Mouse (Mus musculus) liver, adult 2 months (tissue): Measurements from ENCODE around the gene Gm8138. TPM values are rescaled to one million over a fixed set of nuclear protein-coding genes. Genes with fewer than 3 reads are reported as not detected.
"Not testable (repeated sequence)": the region's sequence is repeated elsewhere in the genome, so short reads cannot be mapped to it uniquely, and the experiment has no call there.

ENCODE experiments used
- DNase-seq: peaks from one replicate; pipeline ENCODE4 v3.0.0-alpha.2; 2011; ENCODE audit warnings: low read depth, low spot score; ENCODE audit errors: extremely low read depth
- H3K27ac ChIP-seq: fragments of 200-500 bp; replicated peaks from 2 replicates; pipeline ENCODE4 v1.5.1; 2012; ENCODE audit warnings: low read depth, mild to moderate bottlenecking, control low read depth, inconsistent platforms, low read length; ENCODE audit not compliant: insufficient read depth
- H3K27me3 ChIP-seq: fragments of 200-500 bp; 2 replicates; pipeline ENCODE4 v1.6.1; 2012; ENCODE audit warnings: mild to moderate bottlenecking, moderate library complexity, low read length, inconsistent platforms; ENCODE audit not compliant: control insufficient read depth, insufficient read depth
- H3K36me3 ChIP-seq: fragments of 200-500 bp; 2 replicates; pipeline ENCODE4 v1.6.1; 2012; ENCODE audit warnings: low read length, inconsistent platforms; ENCODE audit not compliant: control insufficient read depth, insufficient read depth
- H3K4me1 ChIP-seq: fragments of 200-500 bp; 2 replicates; pipeline ENCODE4 v1.6.1; 2011; ENCODE audit warnings: low read length; ENCODE audit not compliant: control insufficient read depth, insufficient read depth
- H3K4me3 ChIP-seq: fragments of 200-500 bp; 2 replicates; pipeline ENCODE4 v1.5.1; 2011; ENCODE audit warnings: low read depth, mild to moderate bottlenecking, control low read depth, low read length, moderate library complexity; ENCODE audit not compliant: insufficient read depth
- H3K79me2 ChIP-seq: fragments of 200-500 bp; 2 replicates; pipeline ENCODE4 v1.6.1; 2012; ENCODE audit warnings: inconsistent platforms, mild to moderate bottlenecking, low read length, moderate library complexity; ENCODE audit not compliant: control insufficient read depth, insufficient read depth
- H3K9ac ChIP-seq: fragments of 200-500 bp; 2 replicates; pipeline ENCODE4 v1.6.1; 2012; ENCODE audit warnings: low read depth, mild to moderate bottlenecking, control low read depth, inconsistent platforms, low read length
- WGBS: fragments of 180-500 bp; shearing (Covaris S2); methylation state at CpG from one replicate; pipeline ENCODE4 v1.1.7; 2018; 5-methylcytosine and 5-hydroxymethylcytosine counted together
- polyA plus RNA-seq: library from polyadenylated mRNA; depleted of rRNA; stranded (reverse); fragments of >200 nt; gene quantifications from 2 replicates; pipeline ENCODE4 v1.2.3, GENCODE M21; 2012; rRNA removed
- total RNA-seq: library from RNA; depleted of rRNA; stranded (reverse); fragments of >200 nt; gene quantifications from 2 replicates; pipeline ENCODE4 v1.2.3, GENCODE M21; 2014; rRNA removed

The Gm8138 gene
- total RNA-seq = not detected in 2 replicates
- not detected in 2 replicates for polyA plus RNA-seq

- not testable (repeated sequence) for H3K4me3 ChIP-seq, H3K9ac ChIP-seq, H3K4me1 ChIP-seq, H3K79me2 ChIP-seq, H3K27ac ChIP-seq, DNase-seq, H3K27me3 ChIP-seq, H3K36me3 ChIP-seq
- WGBS = no CpG with 5 or more reads among the region's 3 CpGs
Observed at GRCm38 (mm10) chr14:43416250-43416649, at the start of gene Gm8138. Gene Gm8138, minus strand, starts transcription at chr14:43416350.

- H3K27ac ChIP-seq, H3K4me1 ChIP-seq, DNase-seq, H3K79me2 ChIP-seq, H3K36me3 ChIP-seq, H3K27me3 ChIP-seq, H3K9ac ChIP-seq, H3K4me3 ChIP-seq: not testable (repeated sequence)
- WGBS = 81% methylated on average over 11 of the region's 11 CpGs
Observed at GRCm38 (mm10) chr14:43361713-43362112, 54.4 kb downstream of the Gm8138 start.

Other genes starting within 250 kb of the Gm8138 start
- gene Gm7233, start 236.5 kb downstream of the Gm8138 start, total RNA-seq = not detected in 2 replicates
- gene Gm7233, start 236.5 kb downstream of the Gm8138 start, polyA plus RNA-seq = not detected in 2 replicates
- gene Gm8122, start 181.0 kb downstream of the Gm8138 start, total RNA-seq = not detected in 2 replicates
- gene Gm8122, start 181.0 kb downstream of the Gm8138 start, polyA plus RNA-seq = not detected in 2 replicates
- not detected in 2 replicates for gene Gm8126, start 157.7 kb downstream of the Gm8138 start, total RNA-seq
- not detected in 2 replicates for gene Gm8126, start 157.7 kb downstream of the Gm8138 start, polyA plus RNA-seq
- gene Gm9732, start 141.3 kb downstream of the Gm8138 start, total RNA-seq = not detected in 2 replicates
- not detected in 2 replicates for gene Gm9732, start 141.3 kb downstream of the Gm8138 start, polyA plus RNA-seq
- not detected in 2 replicates for gene Gm8127, start 122.5 kb downstream of the Gm8138 start, total RNA-seq
- gene Gm8127, start 122.5 kb downstream of the Gm8138 start, polyA plus RNA-seq = not detected in 2 replicates
- gene 1700001F09Rik, start 68.5 kb downstream of the Gm8138 start, total RNA-seq = not detected in 2 replicates
- not detected in 2 replicates for gene 1700001F09Rik, start 68.5 kb downstream of the Gm8138 start, polyA plus RNA-seq
- not detected in 2 replicates for gene Gm5799, start 127.2 kb upstream of the Gm8138 start, total RNA-seq
- not detected in 2 replicates for gene Gm5799, start 127.2 kb upstream of the Gm8138 start, polyA plus RNA-seq
- not detected in 2 replicates for gene Gm17654, start 162.8 kb upstream of the Gm8138 start, total RNA-seq
- gene Gm17654, start 162.8 kb upstream of the Gm8138 start, polyA plus RNA-seq = not detected in 2 replicates
- not detected in 2 replicates for gene Gm10375, start 191.7 kb upstream of the Gm8138 start, total RNA-seq
- gene Gm10375, start 191.7 kb upstream of the Gm8138 start, polyA plus RNA-seq = not detected in 2 replicates